Mouse (Mus musculus): ENCODE data around the gene Chaf1a.

GRCm38 (mm10) chr17:56007444-56008355 lies 32.5 kb upstream of the Chaf1a start:
- TF ChIP-seq CTCF (IDR thresholded peaks at IDR 0.05; ENCODE audit: low read depth) (peak; percentile 14; the same call in 1 of the 2 replicates), EP300 (optimal IDR thresholded peaks at IDR 0.05) (no peak)
